Mouse (Mus musculus) liver, embryonic 14.5 days (tissue): ENCODE data around the gene Osbpl10. TPM values are rescaled to one million over a fixed set of nuclear protein-coding genes. Genes with fewer than 3 reads are reported as not detected.
A peak's percentile ranks its signal among the peaks of the same experiment; 100 is the strongest.

Source experiments
- ATAC-seq: fragments of 200-750 bp; cut with Nextera tagmentation; 2 replicates; pipeline ENCODE4 v1.8.0; 2017; ENCODE audit warnings: moderate number of reproducible peaks, mild to moderate bottlenecking, moderate library complexity; ENCODE audit not compliant: insufficient read depth
- DNase-seq, 3 experiments: peaks; one replicate each; pipeline ENCODE4 v3.0.0-alpha.2; 2012 to 2013; ENCODE audit warnings: low read depth in 3 of 3, low spot score in 3 of 3
- H3K27ac ChIP-seq: fragments of 300-500 bp; sonication (generic); 2 replicates; pipeline ENCODE4 v1.5.1; 2014; ENCODE audit warnings: moderate library complexity, mild to moderate bottlenecking, control low read depth, inconsistent platforms
- H3K27me3 ChIP-seq: fragments of 300-500 bp; sonication (generic); 2 replicates; pipeline ENCODE4 v1.6.1; 2014; ENCODE audit warnings: mild to moderate bottlenecking, low read length, moderate library complexity; ENCODE audit not compliant: control insufficient read depth, insufficient read depth
- H3K36me3 ChIP-seq: fragments of 300-500 bp; sonication (generic); replicated peaks from 2 replicates; pipeline ENCODE4 v1.6.1; 2014; ENCODE audit warnings: low read depth; ENCODE audit not compliant: control insufficient read depth, insufficient read depth
- H3K4me1 ChIP-seq, 2 experiments: fragments of 200-500 bp in 1 of 2; fragments of 300-500 bp in 1 of 2; sonication (generic) in 1 of 2; replicated peaks; 2 replicates each; pipeline ENCODE4 v1.6.1; 2012 to 2014; ENCODE audit warnings: antibody characterized with exemption in 1 of 2, inconsistent platforms in 1 of 2, low read length in 1 of 2; ENCODE audit not compliant: control insufficient read depth in 2 of 2, insufficient read depth in 2 of 2
- H3K4me2 ChIP-seq: fragments of 300-500 bp; sonication (generic); 2 replicates; pipeline ENCODE4 v1.6.1; 2014; ENCODE audit warnings: low read depth, mild to moderate bottlenecking, control low read depth, moderate library complexity
- H3K4me3 ChIP-seq, 2 experiments: fragments of 200-500 bp in 1 of 2; fragments of 300-500 bp in 1 of 2; sonication (generic) in 1 of 2; 2 replicates each; pipeline ENCODE4 v1.5.1; 2012 to 2014; ENCODE audit warnings: low read depth in 2 of 2, low read length in 2 of 2, mild to moderate bottlenecking in 2 of 2, control low read depth in 1 of 2, inconsistent platforms in 1 of 2, moderate library complexity in 1 of 2; ENCODE audit not compliant: insufficient read depth in 1 of 2
- H3K9ac ChIP-seq: fragments of 300-500 bp; sonication (generic); replicated peaks from 2 replicates; pipeline ENCODE4 v1.6.1; 2014; ENCODE audit warnings: mild to moderate bottlenecking, control low read depth, moderate library complexity
- H3K9me3 ChIP-seq: fragments of 300-500 bp; sonication (generic); 2 replicates; pipeline ENCODE4 v1.6.1; 2016; ENCODE audit warnings: low read length, mixed read lengths; ENCODE audit not compliant: control insufficient read depth
- CTCF ChIP-seq: IDR thresholded peaks from 2 replicates; pipeline ENCODE4 v1.5.1; 2016; ENCODE audit warnings: antibody characterized with exemption, low read depth, control low read depth
- EP300 ChIP-seq: IDR thresholded peaks from 2 replicates; pipeline ENCODE4 v1.6.1; 2016; ENCODE audit warnings: antibody characterized with exemption, low read depth
- WGBS: fragments of 180-500 bp; shearing (Covaris S2); extraction: QIAGEN DNeasy Blood & Tissue Kit; methylation state at CpG from one replicate; pipeline ENCODE4 v1.1.7; 2014; ENCODE audit not compliant: insufficient replicate concordance; 5-methylcytosine and 5-hydroxymethylcytosine counted together
- polyA plus RNA-seq, 2 experiments: library from polyadenylated mRNA; depleted of rRNA in 1 of 2; stranded (reverse) in 1 of 2; unstranded in 1 of 2; fragments of >200 nt; fragmentation: Nextera tagmentation in 1 of 2; extraction: Ambion mirVana in 1 of 2; gene quantifications; 2 replicates each; pipeline versions ENCODE4 v1.2.1 to v1.2.3; 2012 to 2014

Gene Osbpl10
- polyA plus RNA-seq, 2 experiments, result 0.08 to 0.29 TPM

GRCm38 (mm10) chr9:115107430-115107829 is 129.1 kb downstream of the Osbpl10 start:
- no peaks in the 10 kb centered on the region for H3K9me3 ChIP-seq
- H3K9ac ChIP-seq, result no peak overlapping the region
- DNase-seq (no peak), ATAC-seq (no peak)
- no peak for TF ChIP-seq EP300
- TF ChIP-seq CTCF, result no peak
- H3K27me3 ChIP-seq, result no peaks in the 10 kb centered on the region
- WGBS, result 90% methylated on average over 7 of the region's 7 CpGs
- H3K36me3 ChIP-seq, result no peaks in the 10 kb centered on the region
- H3K27ac ChIP-seq, result no peak overlapping the region
- no peak overlapping the region for H3K4me2 ChIP-seq
- no peaks in the 10 kb centered on the region for H3K4me1 ChIP-seq
- H3K4me3 ChIP-seq, result no peak overlapping the region

GRCm38 (mm10) chr9:115110655-115111054 is 132.3 kb downstream of the Osbpl10 start:
- Histone ChIP-seq H3K27ac (no peak overlapping the region), H3K4me2 (no peak overlapping the region), H3K36me3 (no peaks in the 10 kb centered on the region), H3K27me3 (no peaks in the 10 kb centered on the region), H3K4me1 (no peaks in the 10 kb centered on the region), H3K9me3 (no peaks in the 10 kb centered on the region), H3K9ac (no peak overlapping the region), H3K4me3 (no peak overlapping the region)
- whole genome bisulfite sequencing, result 44% methylated on average over 3 of the region's 3 CpGs
- TF ChIP-seq EP300 (no peak), CTCF (0 out of 2 replicates have a peak, but pooled peaks have one; percentile 21)
- DNase-seq (no peak), ATAC-seq (no peak)

DNA sequence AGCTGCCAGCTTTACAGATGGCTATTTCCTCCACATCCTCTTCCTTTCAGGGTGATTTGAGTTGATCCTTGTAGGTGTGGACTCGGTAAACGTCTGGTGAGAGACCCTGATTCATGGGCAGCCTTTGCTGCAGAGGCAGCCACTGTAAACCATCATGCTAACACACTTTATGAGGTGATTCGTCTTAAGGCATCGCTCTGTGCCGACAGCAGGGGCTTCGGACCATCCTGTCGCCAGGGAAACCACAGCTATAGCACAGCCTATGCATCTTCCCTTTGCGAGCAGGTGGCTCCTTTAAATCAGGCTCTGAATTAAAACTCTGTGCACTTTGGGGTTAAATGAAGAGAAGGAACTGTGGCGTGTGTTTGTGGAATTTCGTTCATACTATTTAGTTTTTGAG is 138.9 kb downstream of the Osbpl10 start:
- no peak for TF ChIP-seq EP300
- no peak for TF ChIP-seq CTCF
- no peak overlapping the region for H3K4me2 ChIP-seq
- H3K9ac ChIP-seq, result no peak overlapping the region
- no peaks in the 10 kb centered on the region for H3K36me3 ChIP-seq
- no peak overlapping the region for H3K4me3 ChIP-seq
- H3K4me1 ChIP-seq, result no peaks in the 10 kb centered on the region
- H3K9me3 ChIP-seq, result no peaks in the 10 kb centered on the region
- 63% methylated on average over 10 of the region's 10 CpGs for WGBS
- no peak overlapping the region for H3K27ac ChIP-seq
- ATAC-seq, result no peak
- DNase-seq, result no peak
- no peaks in the 10 kb centered on the region for H3K27me3 ChIP-seq

DNA sequence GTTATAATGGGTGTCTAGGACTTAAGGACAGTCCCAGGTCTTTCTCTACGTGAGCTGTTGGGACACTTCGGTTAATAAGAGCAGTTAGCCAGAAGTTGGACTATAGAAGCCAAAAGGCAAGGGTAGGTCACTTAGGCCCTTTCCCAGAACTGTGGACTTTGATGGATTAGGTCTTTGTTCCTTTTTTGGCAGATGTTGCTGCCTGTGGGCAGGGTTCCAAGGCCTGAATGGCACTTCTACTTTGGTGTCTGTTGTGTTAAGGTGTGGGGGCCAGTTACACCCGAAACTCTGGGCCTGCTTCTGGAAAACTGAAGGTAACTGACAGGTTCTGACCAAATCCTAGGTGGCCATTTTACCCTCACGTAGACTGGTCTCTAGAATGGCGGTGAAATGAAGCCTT is 141.9 kb downstream of the Osbpl10 start:
- H3K4me1 ChIP-seq, result no peaks in the 10 kb centered on the region
- no peak overlapping the region for H3K4me2 ChIP-seq
- no peaks in the 10 kb centered on the region for H3K9me3 ChIP-seq
- TF ChIP-seq EP300, result no peak
- no peak for TF ChIP-seq CTCF
- no peaks in the 10 kb centered on the region for H3K36me3 ChIP-seq
- no peak for ATAC-seq
- H3K27ac ChIP-seq, result no peak overlapping the region
- no peak for DNase-seq
- no peaks in the 10 kb centered on the region for H3K27me3 ChIP-seq
- WGBS, result 63% methylated on average over 5 of the region's 5 CpGs
- H3K9ac ChIP-seq, result no peak overlapping the region
- H3K4me3 ChIP-seq, result no peak overlapping the region

DNA sequence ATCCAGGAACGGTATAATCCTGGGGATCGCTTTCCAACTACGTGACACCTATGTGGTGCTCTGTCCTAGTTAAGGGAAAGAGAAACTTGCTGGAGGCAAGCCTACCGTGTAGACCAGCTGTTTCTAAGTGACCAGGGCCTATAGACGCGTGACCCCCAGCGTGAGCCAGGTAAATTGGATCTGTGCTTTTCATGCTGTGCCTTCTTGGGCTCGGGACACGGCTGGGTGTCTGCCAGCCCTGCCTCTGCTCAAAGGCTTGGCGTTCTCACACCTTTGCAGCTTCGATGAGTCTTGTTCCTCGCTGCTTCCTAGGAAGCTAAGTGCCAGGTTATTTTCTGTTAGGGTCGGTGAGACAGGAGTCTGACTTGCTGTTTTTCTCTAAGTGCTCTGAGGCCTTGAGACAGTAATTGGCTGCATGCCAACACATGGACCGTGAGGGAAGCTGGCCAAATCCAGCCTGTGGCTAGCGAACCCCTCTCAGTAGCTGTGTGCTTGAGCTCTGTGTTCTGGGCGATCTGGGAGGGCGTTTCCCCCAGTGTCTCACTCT is 142.4 kb downstream of the Osbpl10 start:
- DNase-seq (no peak), ATAC-seq (no peak)
- Histone ChIP-seq H3K4me3 (no peak overlapping the region), H3K27ac (no peak overlapping the region), H3K9ac (no peak overlapping the region), H3K36me3 (no peaks in the 10 kb centered on the region), H3K27me3 (no peaks in the 10 kb centered on the region), H3K9me3 (no peaks in the 10 kb centered on the region), H3K4me2 (no peak overlapping the region), H3K4me1 (no peaks in the 10 kb centered on the region)
- TF ChIP-seq EP300 (no peak), CTCF (no peak)
- 69% methylated on average over 17 of the region's 17 CpGs for WGBS
